Mouse (Mus musculus) thymus, postnatal 0 days (tissue): ENCODE results near the gene Plcz1. TPM values are rescaled to one million over a fixed set of nuclear protein-coding genes. Genes with fewer than 3 reads are reported as not detected.

Source experiments
- DNase-seq: peaks from one replicate; pipeline ENCODE4 v3.0.0-alpha.2; 2015; ENCODE audit warnings: low spot score
- polyA plus RNA-seq: library from polyadenylated mRNA; unstranded; fragments of >200 nt; fragmentation: Nextera tagmentation; extraction: Ambion mirVana; gene quantifications from 2 replicates; pipeline ENCODE4 v1.2.1, GENCODE M21; 2015

Plcz1 gene
- polyA plus RNA-seq, 1 experiment from 2014 or later = 0.20 TPM

DNA sequence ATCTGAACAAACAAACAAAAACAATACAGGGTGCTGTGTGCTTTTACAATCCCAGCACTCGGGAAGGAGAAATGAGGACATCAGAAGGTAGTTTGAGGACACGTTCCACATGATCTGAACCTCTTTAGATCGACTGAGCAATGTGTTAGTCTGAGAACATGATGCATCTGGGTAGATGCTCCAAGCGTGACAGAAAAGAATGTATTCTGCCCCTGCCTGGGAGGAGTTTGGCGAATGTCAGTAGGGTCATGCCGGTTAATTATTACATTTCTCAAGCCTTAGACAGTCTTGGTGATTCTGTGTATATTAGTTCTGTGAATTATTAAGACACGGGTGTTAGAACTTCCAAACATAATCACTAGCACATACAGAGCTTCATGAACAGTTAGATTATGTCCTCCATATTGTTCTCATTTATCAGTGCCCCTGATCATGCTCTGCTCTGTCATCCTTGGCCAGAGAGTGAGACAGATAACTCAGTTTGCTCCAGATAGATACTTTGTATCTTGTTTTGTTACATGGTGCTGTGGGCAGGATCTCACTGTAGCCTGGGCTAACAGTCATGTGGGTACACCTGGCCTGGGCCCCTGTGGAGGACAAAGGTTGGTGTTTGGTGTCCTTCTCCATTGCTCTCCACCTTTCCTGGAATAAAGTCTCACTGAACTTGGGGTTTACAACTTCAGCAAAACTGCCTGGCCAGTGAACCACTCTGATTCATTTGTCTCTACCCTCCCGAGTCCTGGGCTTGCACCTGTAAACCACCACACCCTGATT, 94.0 kb downstream of the Plcz1 start:
- no peak for DNase-seq

Other genes with a start within 250 kb of the Plcz1 start
- not detected in 2 replicates for gene Capza3, start 205 bp downstream of the Plcz1 start, polyA plus RNA-seq